Mouse (Mus musculus) adrenal gland, postnatal 14 days (tissue): ENCODE measurements at regions not wholly inside any gene's neighbourhood (a gene's known extent, or its start where the extent isn't known, plus 50 kb on each side); places are given as distances from the start of the nearest gene placed in this dataset.

Experiments used
- DNase-seq: peaks from one replicate; pipeline ENCODE4 v3.0.0; 2021; ENCODE audit warnings: mixed read lengths

- no peak for DNase-seq
Observed at GRCm38 (mm10) chr8:42144220-42144619, 727.3 kb upstream of the Frg1 start.

DNA sequence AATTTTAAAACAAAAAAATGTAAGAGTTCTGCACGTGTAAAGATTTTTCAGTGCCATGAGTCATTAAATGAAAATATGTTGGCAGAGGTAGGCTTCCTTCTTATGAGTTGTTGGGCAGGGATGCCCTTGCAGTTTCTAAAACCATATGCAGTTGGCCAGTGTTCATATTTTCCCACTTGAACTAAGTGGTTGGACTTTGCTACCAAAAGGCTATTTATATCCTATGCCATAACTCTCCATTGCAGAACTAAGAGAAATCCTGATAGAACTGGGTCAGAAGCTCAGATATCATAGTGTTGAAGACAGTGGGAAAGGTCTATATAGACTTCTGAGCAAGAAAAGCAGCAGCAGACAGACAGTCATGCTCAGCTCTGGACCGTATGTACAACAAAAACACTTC, 690.7 kb upstream of the Frg1 start:
- no peak for DNase-seq

GRCm38 (mm10) chr8:42069314-42069713, 652.4 kb upstream of the Frg1 start:
- DNase-seq: no peak

GRCm38 (mm10) chr8:42043526-42043925, 626.7 kb upstream of the Frg1 start:
- no peak for DNase-seq

DNA sequence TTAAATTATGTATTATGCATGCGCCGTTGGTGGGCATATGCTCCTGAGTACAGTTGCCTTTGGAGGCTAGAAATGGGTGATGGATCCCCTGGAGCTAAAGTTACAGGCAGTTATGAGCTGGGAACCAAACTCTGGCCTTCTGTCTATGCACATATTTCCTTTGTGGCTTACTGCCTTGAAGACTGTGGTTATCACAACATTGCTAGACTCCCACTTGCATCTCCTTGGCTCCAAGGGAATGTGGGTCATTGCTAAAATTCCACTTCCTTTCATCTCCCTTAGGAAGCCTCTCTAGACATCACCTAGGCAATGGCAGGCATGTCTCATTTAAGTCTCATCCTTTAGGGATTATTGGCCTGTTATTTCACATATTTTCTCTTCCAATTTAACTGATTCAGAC, 622.4 kb upstream of the Frg1 start:
- DNase-seq: no peak

DNA sequence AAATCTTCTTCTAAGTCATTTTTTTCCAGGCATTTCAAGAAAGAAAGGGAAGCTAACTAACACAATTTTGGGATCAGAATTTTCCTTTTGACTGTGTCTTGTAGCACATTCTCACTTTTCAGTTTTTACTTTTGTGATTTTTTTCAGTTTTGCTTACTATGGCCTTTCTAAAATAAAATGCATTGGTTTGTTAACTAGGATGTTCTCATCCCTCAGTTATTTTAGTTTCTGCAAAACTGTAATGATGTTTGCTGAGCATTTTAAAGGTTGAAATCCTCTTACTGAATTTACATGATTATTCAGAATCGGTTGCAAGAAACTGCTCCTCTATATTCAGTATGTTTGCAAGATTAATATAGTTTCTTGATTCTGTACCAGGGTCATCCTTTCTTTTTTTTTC, 610.1 kb upstream of the Frg1 start:
- no peak for DNase-seq

DNA sequence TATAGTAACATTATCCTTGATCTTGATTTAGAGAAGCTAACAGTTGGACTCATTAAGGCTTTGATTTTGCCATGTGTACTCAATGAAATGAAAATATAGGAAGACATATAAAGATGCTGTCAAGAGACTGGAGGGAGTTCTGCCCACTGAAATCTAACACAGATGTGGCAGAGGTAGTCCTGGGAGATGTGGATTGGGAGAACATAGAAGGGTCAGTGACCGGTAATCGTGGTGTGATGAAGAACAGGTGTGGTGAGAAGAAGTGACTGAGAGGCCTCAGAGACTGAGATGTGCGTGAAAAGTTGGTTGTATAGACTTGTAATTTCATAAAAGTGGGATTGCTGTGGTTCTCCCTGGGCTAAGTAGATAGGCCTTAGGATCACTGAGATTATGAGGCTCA, 600.9 kb upstream of the Frg1 start:
- no peak for DNase-seq

DNA sequence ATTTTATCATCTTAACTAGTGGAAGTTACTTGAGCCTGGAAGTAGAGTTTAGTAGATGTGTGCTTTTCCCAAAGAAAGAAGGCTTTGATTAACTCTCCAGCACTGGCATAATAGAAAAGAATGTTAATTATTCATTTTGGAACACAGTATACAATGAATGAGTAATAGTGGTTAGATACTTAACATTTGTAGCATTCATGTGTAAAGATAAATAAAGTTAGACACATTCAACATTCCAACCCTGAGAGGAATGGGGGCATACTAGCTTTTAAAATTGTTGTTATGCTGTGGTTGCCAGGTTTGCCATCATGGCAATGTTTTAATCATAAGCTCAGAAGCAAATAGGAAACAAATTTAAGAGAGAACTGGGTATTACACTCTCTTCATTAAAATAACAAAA, 586.3 kb upstream of the Frg1 start:
- DNase-seq: no peak

GRCm38 (mm10) chr8:41989040-41989501, 572.2 kb upstream of the Frg1 start:
- no peak for DNase-seq

GRCm38 (mm10) chr8:41988216-41988615, 571.3 kb upstream of the Frg1 start:
- no peak for DNase-seq

- no peak for DNase-seq
Observed at GRCm38 (mm10) chr8:41987417-41987816, 570.5 kb upstream of the Frg1 start.

GRCm38 (mm10) chr8:41972416-41972815, 555.5 kb upstream of the Frg1 start:
- DNase-seq: no peak

- no peak for DNase-seq
Observed at GRCm38 (mm10) chr8:41970536-41970935, 553.7 kb upstream of the Frg1 start.

GRCm38 (mm10) chr8:41969408-41969807, 552.5 kb upstream of the Frg1 start:
- no peak for DNase-seq

DNA sequence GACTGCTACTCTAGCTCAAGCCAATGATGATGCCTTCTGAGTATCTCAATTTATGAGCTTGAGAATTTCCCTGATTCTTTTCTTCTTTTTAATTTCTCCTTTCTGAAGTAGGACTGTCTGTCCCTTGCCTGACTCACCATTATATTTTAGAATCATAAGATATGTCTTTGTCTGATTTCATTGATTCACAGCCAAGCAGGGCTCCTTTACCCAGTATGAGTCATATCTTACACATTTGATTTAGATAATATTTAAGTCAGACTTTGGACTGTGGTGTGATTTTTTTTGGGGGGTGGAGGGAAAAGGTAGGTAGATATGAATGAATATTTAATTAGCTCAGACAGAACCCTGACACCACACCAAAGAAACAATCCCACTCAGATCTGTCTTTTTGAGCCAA, 547.2 kb upstream of the Frg1 start:
- no peak for DNase-seq

GRCm38 (mm10) chr8:41956878-41957277, 540.0 kb upstream of the Frg1 start:
- DNase-seq: no peak

DNA sequence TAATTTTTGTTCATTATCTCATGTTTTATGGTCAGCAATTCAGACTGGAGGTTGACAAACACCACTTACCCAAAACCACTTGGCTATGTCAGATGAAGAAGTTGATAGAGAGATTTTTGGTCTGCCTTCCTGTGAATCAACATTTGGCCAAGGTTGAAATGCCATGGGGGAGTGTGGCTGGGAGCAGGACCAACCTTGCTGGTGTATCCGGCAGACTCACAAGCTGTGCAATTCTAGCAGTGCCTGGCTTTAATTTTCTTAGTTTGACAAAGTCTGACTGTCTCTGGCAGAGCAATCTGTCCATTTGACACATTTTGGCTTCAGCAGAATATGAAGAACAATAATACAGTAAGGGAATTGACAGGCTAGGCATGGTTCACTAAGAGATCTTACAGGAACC, 533.9 kb upstream of the Frg1 start:
- DNase-seq: no peak

DNA sequence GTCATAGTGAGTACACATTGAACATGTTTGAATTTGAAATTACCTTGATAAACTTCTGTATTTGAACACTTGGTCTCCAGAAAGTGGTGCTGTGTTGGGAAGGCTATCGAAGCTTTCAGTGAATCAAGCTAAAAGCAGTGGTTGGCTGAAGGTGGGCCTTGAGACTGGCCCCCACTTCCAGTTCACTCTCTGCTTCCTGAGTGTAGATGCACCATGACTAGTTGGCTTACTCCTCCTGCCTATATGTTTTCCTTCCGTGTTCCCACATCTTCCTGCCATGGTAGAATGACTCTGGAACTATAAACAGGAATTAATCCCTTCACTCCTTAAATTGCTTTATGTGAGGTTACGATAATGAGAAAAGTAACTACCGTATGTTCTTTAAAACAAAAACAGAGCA, 522.4 kb upstream of the Frg1 start:
- DNase-seq: no peak

DNA sequence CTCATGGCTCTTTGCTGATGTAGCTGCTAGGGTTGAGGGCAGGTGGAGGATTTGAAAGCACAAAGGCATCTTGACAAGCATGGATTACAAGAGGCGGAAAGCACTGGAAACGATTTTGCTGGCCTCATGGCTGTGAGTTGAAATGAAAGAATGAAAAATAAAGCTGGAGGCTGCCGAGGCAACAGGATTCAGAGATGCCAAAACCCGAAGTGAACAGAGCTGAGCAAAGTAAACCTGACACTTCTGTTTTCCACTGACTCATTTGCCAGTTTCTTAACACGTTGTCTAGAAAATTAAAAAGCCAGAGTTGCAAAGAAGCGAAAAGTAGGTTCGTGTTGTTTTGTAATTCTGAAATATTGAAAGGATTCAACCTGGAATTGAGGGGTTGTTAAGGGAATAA, 504.2 kb upstream of the Frg1 start:
- no peak for DNase-seq

GRCm38 (mm10) chr8:41920536-41920935, 503.7 kb upstream of the Frg1 start:
- no peak for DNase-seq

- DNase-seq: no peak
Observed at GRCm38 (mm10) chr8:41878029-41878748, 461.3 kb upstream of the Frg1 start.

- DNase-seq: no peak
Observed at GRCm38 (mm10) chr8:41869681-41870356, 452.9 kb upstream of the Frg1 start.

- no peak for DNase-seq
Observed at GRCm38 (mm10) chr8:41860918-41861317, 444.0 kb upstream of the Frg1 start.

- DNase-seq: no peak
Observed at GRCm38 (mm10) chr8:41831713-41832112, 414.8 kb upstream of the Frg1 start.
